Mouse (Mus musculus) activated CD4-positive, CD25-positive, alpha-beta regulatory T cell, adult 9 weeks (primary cell): ENCODE data around the gene Gm17093. TPM values are rescaled to one million over a fixed set of nuclear protein-coding genes. Genes with fewer than 3 reads are reported as not detected.

Source experiments
- polyA plus RNA-seq: library from polyadenylated mRNA; unstranded; fragments of 100-300 nt; shearing (Covaris generic); gene quantifications from one replicate; pipeline ENCODE4 v1.2.1, GENCODE M21; 2017

Gm17093 gene
- not detected for polyA plus RNA-seq

GRCm38 (mm10) chr14:44517976-44518375, at the start of gene Gm17093:
TSS of gene Gm17093 (plus strand) at chr14:44518276.

GRCm38 (mm10) chr14:44492163-44492562, 25.9 kb upstream of the Gm17093 start, which contains the start of gene BC061237:
TSS of gene BC061237 (plus strand) at chr14:44492463.

Other genes with a start within 250 kb of the Gm17093 start
- gene Gm8220, start 232.7 kb upstream of the Gm17093 start, polyA plus RNA-seq: not detected
- not detected for gene Gm5930, start 179.7 kb upstream of the Gm17093 start, polyA plus RNA-seq
- not detected for gene Gm8229, start 152.9 kb upstream of the Gm17093 start, polyA plus RNA-seq
- gene Gm3371, start 107.6 kb upstream of the Gm17093 start, polyA plus RNA-seq: not detected
- not detected for gene Gm8232, start 84.6 kb upstream of the Gm17093 start, polyA plus RNA-seq
- gene BC061237, start 25.8 kb upstream of the Gm17093 start, polyA plus RNA-seq: not detected
- not detected for gene Gm8247, start 64.9 kb downstream of the Gm17093 start, polyA plus RNA-seq
- not detected for gene Gm5624, start 109.7 kb downstream of the Gm17093 start, polyA plus RNA-seq
- not detected for gene Gm8257, start 188.2 kb downstream of the Gm17093 start, polyA plus RNA-seq
- gene Gm8267, start 232.1 kb downstream of the Gm17093 start, polyA plus RNA-seq: not detected